Mouse (Mus musculus): ENCODE measurements at regions not wholly inside any gene's neighbourhood (a gene's known extent, or its start where the extent isn't known, plus 50 kb on each side); places are given as distances from the start of the nearest gene placed in this dataset.
"Not testable (repeated sequence)": the region's sequence is repeated elsewhere in the genome, so short reads cannot be mapped to it uniquely, and the experiment has no call there.

GRCm38 (mm10) chr16:50533881-50534280, 57.1 kb downstream of the Ccdc54 start:
- no peak overlapping the region for H3K27ac ChIP-seq
- no peaks in the 10 kb centered on the region for H3K36me3 ChIP-seq
- DNase-seq (ENCODE audit: low spot score), result no peak
- no peaks in the 10 kb centered on the region for H3K9me3 ChIP-seq (replicated peaks)
- WGBS, result 75% methylated on average over 3 of the region's 3 CpGs
- peaks cover 13% of the 10 kb centered on the region for H3K4me1 ChIP-seq
- no peaks in the 10 kb centered on the region for H3K27me3 ChIP-seq (ENCODE audit: low read depth, poor library complexity, severe bottlenecking)
- no peak overlapping the region for H3K4me3 ChIP-seq

GRCm38 (mm10) chr16:50529511-50530416, 61.2 kb downstream of the Ccdc54 start:
- under 1% methylated on average over 46 of the region's 46 CpGs for WGBS
- DNase-seq (ENCODE audit: low spot score), result peak; percentile 94
- Histone ChIP-seq H3K27ac (peak overlapping the region; percentile 98), H3K4me3 (peak overlapping the region; percentile 89), H3K9me3 (replicated peaks) (no peaks in the 10 kb centered on the region), H3K4me1 (peaks cover 22% of the 10 kb centered on the region), H3K27me3 (ENCODE audit: low read depth, poor library complexity, severe bottlenecking) (no peaks in the 10 kb centered on the region), H3K36me3 (no peaks in the 10 kb centered on the region)

- peak overlapping the region; percentile 89 for H3K4me3 ChIP-seq
- no peaks in the 10 kb centered on the region for H3K27me3 ChIP-seq (ENCODE audit: low read depth, poor library complexity, severe bottlenecking)
- peaks cover 31% of the 10 kb centered on the region for H3K4me1 ChIP-seq
- H3K27ac ChIP-seq, result peak overlapping the region; percentile 98
- H3K9me3 ChIP-seq (replicated peaks), result no peaks in the 10 kb centered on the region
- under 1% methylated on average over 81 of the region's 81 CpGs for WGBS
- H3K36me3 ChIP-seq, result no peaks in the 10 kb centered on the region
- peak; percentile 81 for DNase-seq (ENCODE audit: low spot score)
Observed at GRCm38 (mm10) chr16:50528677-50529510, 62.1 kb downstream of the Ccdc54 start.

GRCm38 (mm10) chr16:50528355-50528676, 62.6 kb downstream of the Ccdc54 start:
- Histone ChIP-seq H3K4me3 (peak overlapping the region; percentile 89), H3K36me3 (no peaks in the 10 kb centered on the region), H3K4me1 (peaks cover 32% of the 10 kb centered on the region), H3K27me3 (ENCODE audit: low read depth, poor library complexity, severe bottlenecking) (no peaks in the 10 kb centered on the region), H3K27ac (peak overlapping the region; percentile 98), H3K9me3 (replicated peaks) (no peaks in the 10 kb centered on the region)
- WGBS, result 1% methylated on average over 9 of the region's 9 CpGs
- DNase-seq (ENCODE audit: low spot score), result no peak

GRCm38 (mm10) chr16:50526930-50527329, 64.0 kb downstream of the Ccdc54 start:
- not testable (repeated sequence) for H3K27me3 ChIP-seq (ENCODE audit: low read depth, poor library complexity, severe bottlenecking); H3K36me3 ChIP-seq; H3K9me3 ChIP-seq (replicated peaks); H3K27ac ChIP-seq; DNase-seq (ENCODE audit: low spot score); H3K4me3 ChIP-seq
- 87% methylated on average over 5 of the region's 5 CpGs for WGBS
- peaks cover 32% of the 10 kb centered on the region for H3K4me1 ChIP-seq

GRCm38 (mm10) chr16:50525934-50526366, 65.0 kb downstream of the Ccdc54 start:
- H3K4me1 ChIP-seq, result peaks cover 32% of the 10 kb centered on the region
- H3K27me3 ChIP-seq (ENCODE audit: low read depth, poor library complexity, severe bottlenecking), result no peaks in the 10 kb centered on the region
- H3K4me3 ChIP-seq, result no peak overlapping the region
- H3K36me3 ChIP-seq, result no peaks in the 10 kb centered on the region
- H3K9me3 ChIP-seq (replicated peaks), result no peaks in the 10 kb centered on the region
- H3K27ac ChIP-seq, result no peak overlapping the region
- no peak for DNase-seq (ENCODE audit: low spot score)
- 92% methylated on average over 11 of the region's 11 CpGs for WGBS

GRCm38 (mm10) chr16:50525504-50525903, 65.5 kb downstream of the Ccdc54 start:
- Histone ChIP-seq H3K27me3 (ENCODE audit: low read depth, poor library complexity, severe bottlenecking) (no peaks in the 10 kb centered on the region), H3K4me3 (no peak overlapping the region), H3K27ac (no peak overlapping the region), H3K4me1 (peaks cover 30% of the 10 kb centered on the region), H3K9me3 (replicated peaks) (no peaks in the 10 kb centered on the region), H3K36me3 (no peaks in the 10 kb centered on the region)
- 86% methylated on average over 9 of the region's 9 CpGs for WGBS
- no peak for DNase-seq (ENCODE audit: low spot score)

- Histone ChIP-seq H3K27me3 (ENCODE audit: low read depth, poor library complexity, severe bottlenecking) (no peaks in the 10 kb centered on the region), H3K4me3 (no peak overlapping the region), H3K36me3 (no peaks in the 10 kb centered on the region), H3K27ac (no peak overlapping the region), H3K9me3 (replicated peaks) (no peaks in the 10 kb centered on the region), H3K4me1 (peaks cover 13% of the 10 kb centered on the region)
- whole genome bisulfite sequencing, result 66% methylated on average over 10 of the region's 10 CpGs
- DNase-seq (ENCODE audit: low spot score), result no peak
Observed at GRCm38 (mm10) chr16:50519610-50520009, 71.3 kb downstream of the Ccdc54 start.

GRCm38 (mm10) chr16:50516579-50516978, 74.4 kb downstream of the Ccdc54 start:
- Histone ChIP-seq H3K27me3 (ENCODE audit: low read depth, poor library complexity, severe bottlenecking) (no peaks in the 10 kb centered on the region), H3K27ac (no peak overlapping the region), H3K4me3 (no peak overlapping the region), H3K4me1 (peaks cover 8% of the 10 kb centered on the region), H3K9me3 (replicated peaks) (no peaks in the 10 kb centered on the region), H3K36me3 (no peaks in the 10 kb centered on the region)
- WGBS, result 80% methylated on average over 11 of the region's 11 CpGs
- DNase-seq (ENCODE audit: low spot score), result no peak

- no peak for DNase-seq (ENCODE audit: low spot score)
- H3K4me1 ChIP-seq, result peaks cover 8% of the 10 kb centered on the region
- no peaks in the 10 kb centered on the region for H3K36me3 ChIP-seq
- H3K9me3 ChIP-seq (replicated peaks), result no peaks in the 10 kb centered on the region
- 55% methylated on average over 8 of the region's 8 CpGs for WGBS
- H3K27ac ChIP-seq, result no peak overlapping the region
- H3K4me3 ChIP-seq, result no peak overlapping the region
- H3K27me3 ChIP-seq (ENCODE audit: low read depth, poor library complexity, severe bottlenecking), result no peaks in the 10 kb centered on the region
Observed at GRCm38 (mm10) chr16:50515039-50515438, 75.9 kb downstream of the Ccdc54 start.

GRCm38 (mm10) chr16:50512080-50512479, 78.9 kb downstream of the Ccdc54 start:
- Histone ChIP-seq H3K36me3 (no peaks in the 10 kb centered on the region), H3K4me1 (0 out of 2 replicates have a peak, but pooled peaks cover 3% of the 10 kb centered on the region), H3K27ac (no peak overlapping the region), H3K4me3 (no peak overlapping the region), H3K9me3 (replicated peaks) (no peaks in the 10 kb centered on the region), H3K27me3 (ENCODE audit: low read depth, poor library complexity, severe bottlenecking) (no peaks in the 10 kb centered on the region)
- no peak for DNase-seq (ENCODE audit: low spot score)
- 20% methylated on average over 3 of the region's 3 CpGs for WGBS

GRCm38 (mm10) chr16:50509529-50509895, 77.3 kb upstream of the Bbx start:
- no peak for DNase-seq (ENCODE audit: low spot score)
- H3K27me3 ChIP-seq (ENCODE audit: low read depth, poor library complexity, severe bottlenecking), result no peaks in the 10 kb centered on the region
- 0 out of 2 replicates have a peak, but pooled peaks cover 3% of the 10 kb centered on the region for H3K4me1 ChIP-seq
- H3K9me3 ChIP-seq (replicated peaks), result no peaks in the 10 kb centered on the region
- no peaks in the 10 kb centered on the region for H3K36me3 ChIP-seq
- H3K27ac ChIP-seq, result no peak overlapping the region
- H3K4me3 ChIP-seq, result no peak overlapping the region
- WGBS, result 57% methylated on average over 4 of the region's 4 CpGs

Measured in limb, embryonic 10.5 days (tissue).